In genomic region chr5:39418795-39419194, GRCm38 (mm10) we compare ENCODE assay signal across 16 mouse cellular contexts.
DNase-seq lines count a peak whose midpoint lies in the region; ATAC-seq and TF ChIP-seq lines count a peak whose summit lies in the region.
"Had no signal": no experiment of that assay in that cellular context is flagged by ENCODE, and none has a peak within 500 bp of the region (broad histone marks: within the 10 kb centered on the region; RNA-seq: fewer than 3 reads in every experiment).

No protein-coding gene starts in this region.

- H3K9ac ChIP-seq in limb, embryonic 14.5 days (ENCODE audit: low read depth, low read length, severe bottlenecking): no peak overlapping the region
- no peak overlapping the region for H3K9ac ChIP-seq in forebrain, embryonic 15.5 days (replicated peaks)
- no peak overlapping the region for H3K9ac ChIP-seq in kidney, embryonic 16.5 days (replicated peaks; ENCODE audit: low read length)
- H3K9ac ChIP-seq: embryonic facial prominence, embryonic 12.5 days; intestine, embryonic 15.5 days; liver, embryonic 13.5 days had no signal

- no peak overlapping the region for H3K27ac ChIP-seq in limb, embryonic 14.5 days (replicated peaks; ENCODE audit: low read depth, low read length)
- no peak overlapping the region for H3K27ac ChIP-seq in limb, embryonic 10.5 days
- no peak overlapping the region for H3K27ac ChIP-seq in forebrain, embryonic 15.5 days (replicated peaks)
- H3K27ac ChIP-seq in kidney, embryonic 16.5 days (ENCODE audit: low read length): no peak overlapping the region
- H3K27ac ChIP-seq: embryonic facial prominence, embryonic 12.5 days; intestine, embryonic 15.5 days; liver, embryonic 13.5 days; stomach, postnatal 0 days had no signal

- no peaks in the 10 kb centered on the region for H3K36me3 ChIP-seq in limb, embryonic 14.5 days (ENCODE audit: control insufficient read depth, insufficient read depth, low read length)
- no peaks in the 10 kb centered on the region for H3K36me3 ChIP-seq in limb, embryonic 10.5 days
- no peaks in the 10 kb centered on the region for H3K36me3 ChIP-seq in forebrain, embryonic 15.5 days
- no peaks in the 10 kb centered on the region for H3K36me3 ChIP-seq in kidney, embryonic 16.5 days (ENCODE audit: insufficient read depth, low read length)
- H3K36me3 ChIP-seq: embryonic facial prominence, embryonic 12.5 days; intestine, embryonic 15.5 days; liver, embryonic 13.5 days had no signal

- WGBS in limb, embryonic 14.5 days: 91% methylated on average over 1 of the region's 1 CpGs
- 92% methylated on average over 1 of the region's 1 CpGs for WGBS in limb, embryonic 10.5 days
- 56% methylated on average over 1 of the region's 1 CpGs for WGBS in forebrain, embryonic 15.5 days
- 88% methylated on average over 1 of the region's 1 CpGs for WGBS in kidney, embryonic 16.5 days

- no peak overlapping the region for H3K4me2 ChIP-seq in limb, embryonic 14.5 days (replicated peaks; ENCODE audit: low read depth, low read length, severe bottlenecking)
- H3K4me2 ChIP-seq in forebrain, embryonic 15.5 days (replicated peaks): no peak overlapping the region
- no peak overlapping the region for H3K4me2 ChIP-seq in kidney, embryonic 16.5 days (replicated peaks; ENCODE audit: low read depth, low read length)
- H3K4me2 ChIP-seq: embryonic facial prominence, embryonic 12.5 days; intestine, embryonic 15.5 days; liver, embryonic 13.5 days had no signal

- H3K9me3 ChIP-seq in limb, embryonic 14.5 days (ENCODE audit: control insufficient read depth, low read length): no peaks in the 10 kb centered on the region
- H3K9me3 ChIP-seq in limb, embryonic 10.5 days (replicated peaks): no peaks in the 10 kb centered on the region
- no peaks in the 10 kb centered on the region for H3K9me3 ChIP-seq in forebrain, embryonic 15.5 days
- no peaks in the 10 kb centered on the region for H3K9me3 ChIP-seq in kidney, embryonic 16.5 days (ENCODE audit: low read length)
- H3K9me3 ChIP-seq: embryonic facial prominence, embryonic 12.5 days; intestine, embryonic 15.5 days; liver, embryonic 13.5 days had no signal

- no peak for ATAC-seq in limb, embryonic 14.5 days (ENCODE audit: low FRiP score, low read depth)
- ATAC-seq in cerebellum, adult (ENCODE audit: insufficient number of reproducible peaks, low FRiP score, low TSS enrichment): peak; percentile 58; the same call in 1 of the 2 replicates
- ATAC-seq in forebrain, embryonic 15.5 days (replicated peaks): peak; percentile 57; the same call in 1 of the 2 replicates
- ATAC-seq in kidney, embryonic 16.5 days (ENCODE audit: low FRiP score, low TSS enrichment): no peak
- ATAC-seq: intestine, embryonic 15.5 days; midbrain, embryonic 16.5 days had no signal

- no peaks in the 10 kb centered on the region for H3K27me3 ChIP-seq in limb, embryonic 14.5 days (ENCODE audit: control insufficient read depth, insufficient read depth, low read length)
- H3K27me3 ChIP-seq in limb, embryonic 10.5 days (ENCODE audit: low read depth, poor library complexity, severe bottlenecking): no peaks in the 10 kb centered on the region
- H3K27me3 ChIP-seq in forebrain, embryonic 15.5 days: no peaks in the 10 kb centered on the region
- no peaks in the 10 kb centered on the region for H3K27me3 ChIP-seq in kidney, embryonic 16.5 days (ENCODE audit: insufficient read depth, low read length)
- H3K27me3 ChIP-seq: embryonic facial prominence, embryonic 12.5 days; intestine, embryonic 15.5 days; liver, embryonic 13.5 days had no signal

- peak; percentile 25 for DNase-seq in limb, embryonic 14.5 days (ENCODE audit: low spot score)
- no peak for DNase-seq in limb, embryonic 10.5 days (ENCODE audit: low spot score)
- peak; percentile 57 for DNase-seq in cerebellum, adult 8-10 months
- DNase-seq in embryo, embryonic 10 days (ENCODE audit: low spot score): no peak
- DNase-seq: gastrocnemius, postnatal 25 days; layer of hippocampus, postnatal 36 days; liver, embryonic 13.5 days; right cerebral cortex, postnatal 25 days; thymus, postnatal 14 days had no signal

- H3K4me1 ChIP-seq in limb, embryonic 14.5 days (ENCODE audit: control insufficient read depth, insufficient read depth, low read length): peaks cover 11% of the 10 kb centered on the region
- H3K4me1 ChIP-seq in limb, embryonic 10.5 days: no peaks in the 10 kb centered on the region
- peaks cover 20% of the 10 kb centered on the region for H3K4me1 ChIP-seq in forebrain, embryonic 15.5 days
- no peaks in the 10 kb centered on the region for H3K4me1 ChIP-seq in kidney, embryonic 16.5 days (ENCODE audit: insufficient read depth, low read length)
- H3K4me1 ChIP-seq: embryonic facial prominence, embryonic 12.5 days; intestine, embryonic 15.5 days; liver, embryonic 13.5 days had no signal

- no peak overlapping the region for H3K4me3 ChIP-seq in limb, embryonic 14.5 days (replicated peaks; ENCODE audit: low read length)
- H3K4me3 ChIP-seq in limb, embryonic 10.5 days: no peak overlapping the region
- H3K4me3 ChIP-seq in forebrain, embryonic 15.5 days: no peak overlapping the region
- H3K4me3 ChIP-seq in kidney, embryonic 16.5 days (ENCODE audit: low read length): no peak overlapping the region
- H3K4me3 ChIP-seq: embryonic facial prominence, embryonic 12.5 days; intestine, embryonic 15.5 days; liver, embryonic 13.5 days had no signal

- no peak for TF ChIP-seq POLR2A in limb, embryonic 14.5 days (IDR thresholded peaks at IDR 0.05; ENCODE audit: borderline replicate concordance, extremely low read depth, insufficient read depth, insufficient read length)

Comparison
In these comparisons a context has a peak if more than half of its experiments do, and no peak if none do; other contexts are left out.
1. DNase-seq: peak in limb, embryonic 14.5 days (single experiment) and cerebellum, adult 8-10 months (single experiment); none in limb, embryonic 10.5 days (single experiment) and embryo, embryonic 10 days (single experiment).
2. ATAC-seq: peak in cerebellum, adult (single experiment) and forebrain, embryonic 15.5 days (single experiment); none in limb, embryonic 14.5 days (single experiment) and kidney, embryonic 16.5 days (single experiment).